16 mouse cellular contexts compared by ENCODE assay signal in the genomic region with DNA sequence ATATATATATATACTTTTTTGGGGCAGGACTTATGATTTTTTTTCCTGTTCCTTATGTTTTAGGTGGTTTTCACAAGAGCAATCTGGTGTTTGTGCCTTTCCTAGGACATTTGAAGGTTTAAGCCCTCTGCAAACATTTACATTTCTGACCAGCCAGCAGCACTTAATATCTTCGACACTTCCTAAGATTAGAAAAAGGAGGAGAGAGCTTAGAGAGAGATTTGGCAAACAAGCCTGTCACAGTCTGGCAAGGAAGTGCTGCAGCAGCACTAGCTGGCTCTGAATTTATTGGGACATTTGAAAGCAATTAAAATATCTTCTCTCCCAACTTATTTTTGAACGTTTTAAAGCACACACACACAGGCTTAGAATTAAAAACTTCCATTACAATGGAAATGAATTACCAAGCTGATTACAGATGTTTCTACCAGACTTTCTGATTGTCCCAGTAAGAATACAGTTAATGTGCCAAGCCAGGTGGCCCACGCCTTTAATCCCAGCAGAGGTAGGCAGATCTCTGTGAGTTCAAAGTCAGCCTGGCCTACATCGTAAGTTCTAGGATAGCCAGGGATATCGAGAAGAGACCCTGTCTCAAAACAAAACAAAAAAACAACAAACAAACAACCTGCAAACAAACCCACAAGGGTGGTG. TPM values are rescaled to one million over a fixed set of nuclear protein-coding genes. Genes with fewer than 3 reads are reported as not detected.
DNase-seq lines count a peak whose midpoint lies in the region; ATAC-seq and TF ChIP-seq lines count a peak whose summit lies in the region.
"Had no signal": no experiment of that assay in that cellular context is flagged by ENCODE, and none has a peak within 500 bp of the region (broad histone marks: within the 10 kb centered on the region; RNA-seq: fewer than 3 reads in every experiment).

No protein-coding gene starts in this region.

- no peak for TF ChIP-seq POLR2A in brain, embryonic 14.5 days (IDR thresholded peaks at IDR 0.05; ENCODE audit: borderline replicate concordance, extremely low read depth, insufficient read depth, insufficient read length, poor library complexity, severe bottlenecking)

- H3K27me3 ChIP-seq in embryonic facial prominence, embryonic 13.5 days: no peaks in the 10 kb centered on the region
- 0 out of 2 replicates have a peak, but pooled peaks cover 7% of the 10 kb centered on the region for H3K27me3 ChIP-seq in embryonic facial prominence, embryonic 10.5 days (replicated peaks; ENCODE audit: low read depth, poor library complexity, severe bottlenecking)
- H3K27me3 ChIP-seq in heart, embryonic 15.5 days: no peaks in the 10 kb centered on the region
- no peaks in the 10 kb centered on the region for H3K27me3 ChIP-seq in liver, embryonic 13.5 days
- H3K27me3 ChIP-seq: kidney, embryonic 15.5 days had no signal

- H3K4me2 ChIP-seq in embryonic facial prominence, embryonic 13.5 days: no peak overlapping the region
- no peak overlapping the region for H3K4me2 ChIP-seq in heart, embryonic 15.5 days
- peak overlapping the region; percentile 73 for H3K4me2 ChIP-seq in liver, embryonic 13.5 days
- H3K4me2 ChIP-seq: forebrain, embryonic 12.5 days had no signal

- no peak for ATAC-seq in embryonic facial prominence, embryonic 13.5 days (ENCODE audit: insufficient number of reproducible peaks, insufficient read depth, low FRiP score, low TSS enrichment, low read depth)
- no peak for ATAC-seq in heart, embryonic 15.5 days (replicated peaks; ENCODE audit: insufficient number of reproducible peaks, insufficient read depth, low FRiP score, low read depth)
- ATAC-seq in liver, embryonic 13.5 days (ENCODE audit: low read depth): no peak
- ATAC-seq in monocyte, adult 5-6 weeks (replicated peaks; ENCODE audit: insufficient number of reproducible peaks, low FRiP score, low TSS enrichment, poor library complexity, severe bottlenecking): no peak

- TF ChIP-seq CTCF in brain, embryonic 14.5 days (IDR thresholded peaks at IDR 0.05; ENCODE audit: borderline replicate concordance, extremely low read depth, insufficient read depth, insufficient read length): no peak

- no peaks in the 10 kb centered on the region for H3K36me3 ChIP-seq in embryonic facial prominence, embryonic 13.5 days
- no peaks in the 10 kb centered on the region for H3K36me3 ChIP-seq in embryonic facial prominence, embryonic 10.5 days (replicated peaks)
- H3K36me3 ChIP-seq in heart, embryonic 15.5 days: no peaks in the 10 kb centered on the region
- no peaks in the 10 kb centered on the region for H3K36me3 ChIP-seq in liver, embryonic 13.5 days
- H3K36me3 ChIP-seq: forebrain, embryonic 12.5 days; hindbrain, embryonic 12.5 days; kidney, embryonic 15.5 days had no signal

- H3K9ac ChIP-seq in embryonic facial prominence, embryonic 13.5 days: no peak overlapping the region
- no peak overlapping the region for H3K9ac ChIP-seq in heart, embryonic 15.5 days
- H3K9ac ChIP-seq in liver, embryonic 13.5 days: peak overlapping the region; percentile 87
- H3K9ac ChIP-seq: forebrain, embryonic 12.5 days; hindbrain, embryonic 12.5 days had no signal

- H3K4me3 ChIP-seq in embryonic facial prominence, embryonic 13.5 days: no peak overlapping the region
- no peak overlapping the region for H3K4me3 ChIP-seq in embryonic facial prominence, embryonic 10.5 days
- no peak overlapping the region for H3K4me3 ChIP-seq in heart, embryonic 15.5 days
- no peak overlapping the region for H3K4me3 ChIP-seq in liver, embryonic 13.5 days (replicated peaks)
- H3K4me3 ChIP-seq: forebrain, embryonic 12.5 days; hindbrain, embryonic 12.5 days; layer of hippocampus, adult 2 months had no signal

- intact Hi-C loops in heart, postnatal 36 days (cut with DNase I): loop anchor here (2.0 kb wide), 1 partner anchor 19 kb away; no protein-coding TSS in a partner anchor

- no peak for DNase-seq in embryonic facial prominence, embryonic 10.5 days (ENCODE audit: low spot score)
- DNase-seq in heart, postnatal 36 days: no peak
- DNase-seq in brain, embryonic 14.5 days (ENCODE audit: low read depth): peak; percentile 37
- no peak for DNase-seq in liver, embryonic 13.5 days
- DNase-seq in embryo, embryonic 10.5 days (ENCODE audit: low spot score): no peak
- DNase-seq: adrenal gland, postnatal 36 days; cerebellum, adult 11-12 months; gastrocnemius, postnatal 10 days; right cerebral cortex, adult 18-20 months had no signal

- WGBS in embryonic facial prominence, embryonic 13.5 days: 51% methylated on average over 5 of the region's 5 CpGs
- 65% methylated on average over 5 of the region's 5 CpGs for WGBS in embryonic facial prominence, embryonic 10.5 days
- 45% methylated on average over 5 of the region's 5 CpGs for WGBS in heart, embryonic 15.5 days
- 42% methylated on average over 5 of the region's 5 CpGs for WGBS in liver, embryonic 13.5 days (ENCODE audit: insufficient replicate concordance)

- no peaks in the 10 kb centered on the region for H3K9me3 ChIP-seq in embryonic facial prominence, embryonic 13.5 days
- H3K9me3 ChIP-seq in embryonic facial prominence, embryonic 10.5 days: no peaks in the 10 kb centered on the region
- H3K9me3 ChIP-seq in heart, embryonic 15.5 days (replicated peaks): no peaks in the 10 kb centered on the region
- no peaks in the 10 kb centered on the region for H3K9me3 ChIP-seq in liver, embryonic 13.5 days (replicated peaks)
- H3K9me3 ChIP-seq: forebrain, embryonic 12.5 days; hindbrain, embryonic 12.5 days; kidney, embryonic 15.5 days had no signal

- H3K27ac ChIP-seq in embryonic facial prominence, embryonic 13.5 days: peak overlapping the region; percentile 16; the same call in 1 of the 2 replicates
- no peak overlapping the region for H3K27ac ChIP-seq in embryonic facial prominence, embryonic 10.5 days (replicated peaks)
- peak overlapping the region; percentile 93 for H3K27ac ChIP-seq in heart, embryonic 15.5 days
- H3K27ac ChIP-seq in liver, embryonic 13.5 days: peak overlapping the region; percentile 98
- H3K27ac ChIP-seq: forebrain, embryonic 12.5 days; hindbrain, embryonic 12.5 days; layer of hippocampus, adult 2 months had no signal

- H3K4me1 ChIP-seq in embryonic facial prominence, embryonic 13.5 days: peaks cover 39% of the 10 kb centered on the region
- peaks cover 38% of the 10 kb centered on the region for H3K4me1 ChIP-seq in embryonic facial prominence, embryonic 10.5 days
- H3K4me1 ChIP-seq in heart, embryonic 15.5 days (replicated peaks): peaks cover 45% of the 10 kb centered on the region
- H3K4me1 ChIP-seq in liver, embryonic 13.5 days (replicated peaks): peaks cover 88% of the 10 kb centered on the region

RNA-seq across cellular contexts. Expression of a gene that starts 4.3 kb away (rescaled TPM):
- polyA plus RNA-seq in embryonic facial prominence, embryonic 13.5 days (2015; fragmentation: Nextera tagmentation; extraction: Ambion mirVana): 4.7 and 5.2 TPM in 2 replicates
- polyA plus RNA-seq in embryonic facial prominence, embryonic 10.5 days (2016; fragmentation: Nextera tagmentation; extraction: Ambion mirVana): 3.9 and 4.2 TPM in 2 replicates
- polyA plus RNA-seq in heart, embryonic 15.5 days (2015; fragmentation: Nextera tagmentation; extraction: Ambion mirVana): 2.7 and 3.2 TPM in 2 replicates
- total RNA-seq in heart, postnatal 36 days (2021): 10 to 100 TPM; 11.2 to 13.0 TPM
- polyA plus RNA-seq in brain, embryonic 14.5 days (2012; rRNA removed): 5.7 and 7.6 TPM in 2 replicates
- 3.6 and 3.7 TPM in 2 replicates for polyA plus RNA-seq in liver, embryonic 13.5 days (2015; fragmentation: Nextera tagmentation; extraction: Ambion mirVana)
- total RNA-seq in monocyte, adult 5-6 weeks (2017): 28.3 to 57.4 TPM (median 42.9 TPM) in 3 replicates
